ENCODE assay signal across 27 mouse cellular contexts in the genomic region with DNA sequence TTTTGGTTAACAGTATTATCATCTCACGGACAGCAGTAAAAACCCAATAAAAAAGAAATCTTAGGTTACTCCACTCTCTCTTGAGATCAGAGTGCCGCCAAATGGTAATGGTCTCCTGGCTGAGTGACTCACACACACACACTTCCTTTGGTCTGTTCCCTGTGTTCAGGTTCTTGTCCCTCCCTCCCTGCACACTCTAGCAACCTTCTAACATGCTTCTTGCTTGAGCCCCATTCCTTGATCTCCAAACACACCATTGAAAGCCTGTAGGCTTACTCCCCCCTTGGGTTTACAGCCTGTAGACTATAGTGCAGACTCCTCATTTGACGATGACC. TPM values are rescaled to one million over a fixed set of nuclear protein-coding genes. Genes with fewer than 3 reads are reported as not detected.
DNase-seq lines count a peak whose midpoint lies in the region; ATAC-seq lines count a peak whose summit lies in the region.
"Had no signal": no experiment of that assay in that cellular context is flagged by ENCODE, and none has a peak within 500 bp of the region (broad histone marks: within the 10 kb centered on the region; RNA-seq: fewer than 3 reads in every experiment).

No protein-coding gene starts in this region.

- H3K36me3 ChIP-seq in kidney, embryonic 16.5 days (ENCODE audit: insufficient read depth, low read length), result no peaks in the 10 kb centered on the region
- H3K36me3 ChIP-seq: embryonic facial prominence, embryonic 13.5 days; hindbrain, embryonic 12.5 days; limb, embryonic 12.5 days; midbrain, embryonic 12.5 days; neural tube, embryonic 13.5 days had no signal

- DNase-seq in kidney, adult 18-20 months, result no peak
- peak; percentile 74 for DNase-seq in 416B (ENCODE audit: low read depth)
- no peak for DNase-seq in cerebellum, postnatal 14 days
- DNase-seq in embryo, embryonic 10.5 days (ENCODE audit: low spot score), result no peak
- DNase-seq: adrenal gland, adult 8-10 months; cerebellum, adult 18-20 months; embryo, embryonic 11 days; heart, adult 11 months; heart, postnatal 14 days; lung, adult 18-20 months; lung, postnatal 10 days; thymus, postnatal 25 days had no signal

- peaks cover 28% of the 10 kb centered on the region for H3K4me1 ChIP-seq in kidney, embryonic 16.5 days (ENCODE audit: insufficient read depth, low read length)
- H3K4me1 ChIP-seq in brown adipose tissue, adult 24 weeks (ENCODE audit: control insufficient read depth, insufficient read depth, insufficient read length, low read length), result peaks cover 7% of the 10 kb centered on the region; the same call in 1 of the 2 replicates
- H3K4me1 ChIP-seq: embryonic facial prominence, embryonic 13.5 days; heart, embryonic 12.5 days; hindbrain, embryonic 12.5 days had no signal

- no peak overlapping the region for H3K9ac ChIP-seq in kidney, embryonic 16.5 days (replicated peaks; ENCODE audit: low read length)
- H3K9ac ChIP-seq: embryonic facial prominence, embryonic 13.5 days; forebrain, embryonic 13.5 days; heart, embryonic 12.5 days; hindbrain, embryonic 12.5 days; limb, embryonic 12.5 days; liver, embryonic 12.5 days; midbrain, embryonic 12.5 days had no signal

- H3K4me2 ChIP-seq in kidney, embryonic 16.5 days (replicated peaks; ENCODE audit: low read depth, low read length), result no peak overlapping the region
- H3K4me2 ChIP-seq: forebrain, embryonic 13.5 days; heart, embryonic 12.5 days; limb, embryonic 12.5 days; liver, embryonic 12.5 days; midbrain, embryonic 12.5 days had no signal

- no peak for ATAC-seq in kidney, embryonic 16.5 days (ENCODE audit: low FRiP score, low TSS enrichment)
- peak; percentile 32; the same call in 1 of the 2 replicates for ATAC-seq in megakaryocyte progenitor cell, adult 5-6 weeks (replicated peaks; ENCODE audit: poor library complexity)
- ATAC-seq: activated CD4-positive, CD25-positive, alpha-beta regulatory T cell, adult 4 months; forebrain, embryonic 13.5 days; liver, embryonic 12.5 days had no signal

- H3K9me3 ChIP-seq in kidney, embryonic 16.5 days (ENCODE audit: low read length), result no peaks in the 10 kb centered on the region
- H3K9me3 ChIP-seq: embryonic facial prominence, embryonic 13.5 days; forebrain, embryonic 13.5 days; heart, embryonic 12.5 days; hindbrain, embryonic 12.5 days; limb, embryonic 12.5 days; liver, embryonic 12.5 days; midbrain, embryonic 12.5 days; neural tube, embryonic 13.5 days had no signal

- H3K4me3 ChIP-seq in kidney, embryonic 16.5 days (ENCODE audit: low read length), result no peak overlapping the region
- no peak overlapping the region for H3K4me3 ChIP-seq in brown adipose tissue, adult 24 weeks (ENCODE audit: insufficient read depth, low read depth, low read length)
- H3K4me3 ChIP-seq: embryonic facial prominence, embryonic 13.5 days; erythroblast, embryonic 14.5 days; forebrain, embryonic 13.5 days; heart, embryonic 12.5 days; hindbrain, embryonic 12.5 days; limb, embryonic 12.5 days; liver, embryonic 12.5 days; midbrain, embryonic 12.5 days; neural tube, embryonic 13.5 days had no signal

- H3K27me3 ChIP-seq in kidney, embryonic 16.5 days (ENCODE audit: insufficient read depth, low read length), result no peaks in the 10 kb centered on the region
- H3K27me3 ChIP-seq: embryonic facial prominence, embryonic 13.5 days; forebrain, embryonic 13.5 days; heart, embryonic 12.5 days; hindbrain, embryonic 12.5 days; limb, embryonic 12.5 days; liver, embryonic 12.5 days; midbrain, embryonic 12.5 days; neural tube, embryonic 13.5 days had no signal

- WGBS in kidney, embryonic 16.5 days, result 23% methylated on average over 3 of the region's 3 CpGs

- H3K27ac ChIP-seq in kidney, embryonic 16.5 days (ENCODE audit: low read length), result peak overlapping the region; percentile 79
- peak overlapping the region; percentile 87 for H3K27ac ChIP-seq in brown adipose tissue, adult 24 weeks (replicated peaks; ENCODE audit: low read depth, low read length)
- H3K27ac ChIP-seq: embryonic facial prominence, embryonic 13.5 days; forebrain, embryonic 13.5 days; hindbrain, embryonic 12.5 days; layer of hippocampus, adult 2 months; limb, embryonic 12.5 days; liver, embryonic 12.5 days; midbrain, embryonic 12.5 days; neural tube, embryonic 13.5 days had no signal

RNA-seq across cellular contexts. Expression of a gene that starts 33.7 kb away (rescaled TPM):
- polyA plus RNA-seq in kidney, embryonic 16.5 days (2015; fragmentation: Nextera tagmentation; extraction: Ambion mirVana), result 9.0 and 12.0 TPM in 2 replicates
- 8.1 and 9.7 TPM in 2 replicates for polyA plus RNA-seq in brown adipose tissue, adult 24 weeks (2012; ENCODE audit: insufficient read depth, insufficient read length, missing spikeins)
- total RNA-seq in megakaryocyte progenitor cell, adult 5-6 weeks (2015), result 0.07 TPM in 1 of 2 replicates, not detected in the other
- not detected in 2 replicates for total RNA-seq in megakaryocyte progenitor cell, adult 5-6 weeks (2017)
- polyA plus RNA-seq: activated CD4-positive, CD25-positive, alpha-beta regulatory T cell, adult 4 months; embryonic facial prominence, embryonic 13.5 days; erythroblast, embryonic 14.5 days; forebrain, embryonic 13.5 days; midbrain, embryonic 12.5 days; stomach, embryonic 14.5 days had no signal
